Mouse (Mus musculus) lung, postnatal 4 days (tissue): Measurements from ENCODE around the gene Jph3.
A peak's percentile ranks its signal among the peaks of the same experiment; 100 is the strongest.

ENCODE experiments used
- DNase-seq, 2 experiments: peaks; one replicate each; pipeline ENCODE4 v3.0.0; 2021

Gene Jph3

GRCm38 (mm10) chr8:121730646-121731045 is 1.2 kb downstream of the Jph3 start:
- DNase-seq, result no peak

GRCm38 (mm10) chr8:121731060-121731459 is 1.6 kb downstream of the Jph3 start:
- no peak for DNase-seq

- no peak for DNase-seq
Observed at GRCm38 (mm10) chr8:121731471-121732333, 2.3 kb downstream of the Jph3 start.

GRCm38 (mm10) chr8:121732334-121732665 is 2.9 kb downstream of the Jph3 start:
- DNase-seq, result no peak

- no peak for DNase-seq
Observed at GRCm38 (mm10) chr8:121734262-121734661, 4.8 kb downstream of the Jph3 start.

GRCm38 (mm10) chr8:121736236-121736635 is 6.8 kb downstream of the Jph3 start:
- DNase-seq, result peak; percentile 42 to 57

- no peak for DNase-seq
Observed at GRCm38 (mm10) chr8:121740721-121741120, 11.3 kb downstream of the Jph3 start.

GRCm38 (mm10) chr8:121749501-121749900 is 20.1 kb downstream of the Jph3 start:
- DNase-seq, result no peak

GRCm38 (mm10) chr8:121750512-121750911 is 21.1 kb downstream of the Jph3 start:
- DNase-seq, result no peak

GRCm38 (mm10) chr8:121751407-121751806 is 22.0 kb downstream of the Jph3 start:
- peak; percentile 59 to 82 for DNase-seq

GRCm38 (mm10) chr8:121758470-121758869 is 29.0 kb downstream of the Jph3 start:
- DNase-seq, result no peak

GRCm38 (mm10) chr8:121760484-121760883 is 31.1 kb downstream of the Jph3 start:
- no peak for DNase-seq

GRCm38 (mm10) chr8:121761480-121761879 is 32.1 kb downstream of the Jph3 start:
- DNase-seq, result peak in 1 of 2 experiments; percentile 39

GRCm38 (mm10) chr8:121762999-121763699 is 33.7 kb downstream of the Jph3 start:
- no peak for DNase-seq

GRCm38 (mm10) chr8:121763700-121764013 is 34.2 kb downstream of the Jph3 start:
- no peak for DNase-seq

GRCm38 (mm10) chr8:121765594-121766138 is 36.2 kb downstream of the Jph3 start:
- no peak for DNase-seq

GRCm38 (mm10) chr8:121769095-121769494 is 39.7 kb downstream of the Jph3 start:
- peak in 1 of 2 experiments; percentile 39 for DNase-seq

GRCm38 (mm10) chr8:121769621-121770020 is 40.2 kb downstream of the Jph3 start:
- no peak for DNase-seq

- DNase-seq, result no peak
Observed at GRCm38 (mm10) chr8:121770845-121771752, 41.7 kb downstream of the Jph3 start.

- DNase-seq, result no peak
Observed at GRCm38 (mm10) chr8:121773876-121774275, 44.5 kb downstream of the Jph3 start.

- DNase-seq, result no peak
Observed at GRCm38 (mm10) chr8:121782493-121782892, 53.1 kb downstream of the Jph3 start.

- DNase-seq, result no peak
Observed at GRCm38 (mm10) chr8:121786542-121786941, 57.1 kb downstream of the Jph3 start.

- no peak for DNase-seq
Observed at GRCm38 (mm10) chr8:121788786-121789185, 59.4 kb downstream of the Jph3 start.
